In genomic region chr6:4977515-4977914, GRCm38 (mm10) we compare ENCODE assay signal across 27 mouse cellular contexts.
DNase-seq lines count a peak whose midpoint lies in the region; ATAC-seq and TF ChIP-seq lines count a peak whose summit lies in the region.
"Had no signal": no experiment of that assay in that cellular context is flagged by ENCODE, and none has a peak within 500 bp of the region (broad histone marks: within the 10 kb centered on the region; RNA-seq: fewer than 3 reads in every experiment).

No protein-coding gene starts in this region.

- no peak for ATAC-seq in liver, embryonic 16.5 days (ENCODE audit: low read depth)
- peak; percentile 24; the same call in 1 of the 2 replicates for ATAC-seq in common myeloid progenitor, adult 5-6 weeks (replicated peaks; ENCODE audit: low read depth, poor library complexity, severe bottlenecking)
- peak; percentile 36 for ATAC-seq in neutrophil, adult 5-6 weeks (ENCODE audit: extremely low read depth, insufficient number of reproducible peaks, low FRiP score, poor library complexity, severe bottlenecking)
- ATAC-seq in intestine, postnatal 0 days: no peak
- ATAC-seq: intestine, embryonic 15.5 days; midbrain, embryonic 15.5 days had no signal

- H3K27me3 ChIP-seq in liver, embryonic 16.5 days (ENCODE audit: control insufficient read depth, insufficient read depth, low read depth, low read length): no peaks in the 10 kb centered on the region
- no peaks in the 10 kb centered on the region for H3K27me3 ChIP-seq in intestine, postnatal 0 days (replicated peaks; ENCODE audit: control insufficient read depth, insufficient read depth, low read length)
- H3K27me3 ChIP-seq: embryonic facial prominence, embryonic 13.5 days; forebrain, embryonic 12.5 days; hindbrain, embryonic 15.5 days; intestine, embryonic 15.5 days; limb, embryonic 12.5 days; midbrain, embryonic 15.5 days; stomach, embryonic 15.5 days had no signal

- no peak overlapping the region for H3K4me2 ChIP-seq in liver, embryonic 16.5 days (ENCODE audit: low read depth, low read length)
- H3K4me2 ChIP-seq in intestine, postnatal 0 days (replicated peaks; ENCODE audit: low read depth): no peak overlapping the region
- H3K4me2 ChIP-seq: embryonic facial prominence, embryonic 13.5 days; forebrain, embryonic 12.5 days; hindbrain, embryonic 15.5 days; intestine, embryonic 15.5 days; limb, embryonic 12.5 days; midbrain, embryonic 15.5 days; stomach, embryonic 15.5 days had no signal

- no peaks in the 10 kb centered on the region for H3K36me3 ChIP-seq in liver, embryonic 16.5 days (ENCODE audit: control insufficient read depth, insufficient read depth)
- H3K36me3 ChIP-seq in intestine, postnatal 0 days (ENCODE audit: control insufficient read depth, insufficient read depth): no peaks in the 10 kb centered on the region
- H3K36me3 ChIP-seq: embryonic facial prominence, embryonic 13.5 days; forebrain, embryonic 12.5 days; heart, embryonic 10.5 days; hindbrain, embryonic 15.5 days; intestine, embryonic 15.5 days; limb, embryonic 12.5 days; midbrain, embryonic 15.5 days; stomach, embryonic 15.5 days had no signal

- no peaks in the 10 kb centered on the region for H3K4me1 ChIP-seq in liver, embryonic 16.5 days (ENCODE audit: control insufficient read depth, low read depth, low read length)
- H3K4me1 ChIP-seq in intestine, postnatal 0 days (replicated peaks; ENCODE audit: control insufficient read depth, insufficient read depth, low read length): no peaks in the 10 kb centered on the region
- H3K4me1 ChIP-seq: intestine, embryonic 15.5 days; stomach, embryonic 15.5 days had no signal

- no peak for TF ChIP-seq CTCF in intestine, postnatal 0 days (IDR thresholded peaks at IDR 0.05; ENCODE audit: low read depth)

- WGBS in liver, embryonic 16.5 days (ENCODE audit: insufficient replicate concordance): 74% methylated on average over 4 of the region's 4 CpGs
- WGBS in intestine, postnatal 0 days: 94% methylated on average over 4 of the region's 4 CpGs

- no peak overlapping the region for H3K4me3 ChIP-seq in liver, embryonic 16.5 days (ENCODE audit: low read depth, low read length)
- no peak overlapping the region for H3K4me3 ChIP-seq in intestine, postnatal 0 days (ENCODE audit: low read depth, low read length)
- H3K4me3 ChIP-seq: embryonic facial prominence, embryonic 13.5 days; erythroblast, embryonic 14.5 days; forebrain, embryonic 12.5 days; gastrocnemius, adult 2 months; heart, embryonic 10.5 days; hindbrain, embryonic 15.5 days; intestine, embryonic 15.5 days; layer of hippocampus, adult 2 months; limb, embryonic 12.5 days; midbrain, embryonic 15.5 days; stomach, embryonic 15.5 days had no signal

- H3K27ac ChIP-seq in liver, embryonic 16.5 days (ENCODE audit: low read length): peak overlapping the region; percentile 11
- H3K27ac ChIP-seq in intestine, postnatal 0 days (ENCODE audit: low read depth, low read length): no peak overlapping the region
- H3K27ac ChIP-seq: embryonic facial prominence, embryonic 13.5 days; forebrain, embryonic 12.5 days; gastrocnemius, adult 2 months; heart, embryonic 10.5 days; hindbrain, embryonic 15.5 days; intestine, embryonic 15.5 days; layer of hippocampus, adult 2 months; limb, embryonic 12.5 days; midbrain, embryonic 15.5 days had no signal

- no peak for DNase-seq in liver
- peak; percentile 82 for DNase-seq in R1 (ENCODE audit: low read depth, low spot score)
- no peak for DNase-seq in layer of hippocampus, postnatal 25 days (ENCODE audit: extremely low spot score in 1 of 2, low spot score in 1 of 2)
- DNase-seq: cerebellum, adult 18-20 months; cerebellum, postnatal 25 days; embryo, embryonic 11 days; gastrocnemius, adult 2 months; heart, postnatal 4 days; kidney, postnatal 25 days; lung, adult 18-20 months; right cerebral cortex, adult 18-20 months; right cerebral cortex, postnatal 4 days; thymus, postnatal 36 days had no signal

- no peaks in the 10 kb centered on the region for H3K9me3 ChIP-seq in liver, embryonic 16.5 days (replicated peaks; ENCODE audit: control insufficient read depth, low read length)
- no peaks in the 10 kb centered on the region for H3K9me3 ChIP-seq in intestine, postnatal 0 days (ENCODE audit: control insufficient read depth)
- H3K9me3 ChIP-seq: embryonic facial prominence, embryonic 13.5 days; forebrain, embryonic 12.5 days; heart, embryonic 10.5 days; hindbrain, embryonic 15.5 days; intestine, embryonic 15.5 days; limb, embryonic 12.5 days; midbrain, embryonic 15.5 days; stomach, embryonic 15.5 days had no signal

- H3K9ac ChIP-seq in liver, embryonic 16.5 days (ENCODE audit: low read depth, low read length): no peak overlapping the region
- H3K9ac ChIP-seq in intestine, postnatal 0 days (ENCODE audit: low read depth, low read length): no peak overlapping the region
- H3K9ac ChIP-seq: embryonic facial prominence, embryonic 13.5 days; forebrain, embryonic 12.5 days; hindbrain, embryonic 15.5 days; intestine, embryonic 15.5 days; limb, embryonic 12.5 days; midbrain, embryonic 15.5 days; stomach, embryonic 15.5 days had no signal

Comparison
In these comparisons a context has a peak if more than half of its experiments do, and no peak if none do; other contexts are left out.
1. ATAC-seq: peak in common myeloid progenitor, adult 5-6 weeks (single experiment) and neutrophil, adult 5-6 weeks (single experiment); none in liver, embryonic 16.5 days (single experiment) and intestine, postnatal 0 days (single experiment).